Mouse (Mus musculus) limb, embryonic 15.5 days (tissue): ENCODE results near the gene Unc45b. TPM values are rescaled to one million over a fixed set of nuclear protein-coding genes. Genes with fewer than 3 reads are reported as not detected.
"Not testable (repeated sequence)": the region's sequence is repeated elsewhere in the genome, so short reads cannot be mapped to it uniquely, and the experiment has no call there.

Experiments used
- ATAC-seq: fragments of 200-750 bp; cut with Nextera tagmentation; 2 replicates; pipeline ENCODE4 v1.8.0; 2017; ENCODE audit warnings: low read depth, moderate TSS enrichment; ENCODE audit not compliant: insufficient number of reproducible peaks, low FRiP score, low TSS enrichment
- H3K27ac ChIP-seq: fragments of 300-500 bp; sonication (generic); 2 replicates; pipeline ENCODE4 v1.5.1; 2015; ENCODE audit warnings: moderate library complexity, mild to moderate bottlenecking, inconsistent platforms
- H3K27me3 ChIP-seq: fragments of 300-500 bp; sonication (generic); 2 replicates; pipeline ENCODE4 v1.6.1; 2015; ENCODE audit warnings: inconsistent platforms
- H3K36me3 ChIP-seq: fragments of 300-500 bp; sonication (generic); 2 replicates; pipeline ENCODE4 v1.6.1; 2015; ENCODE audit warnings: inconsistent platforms
- H3K4me1 ChIP-seq: fragments of 300-500 bp; sonication (generic); 2 replicates; pipeline ENCODE4 v1.6.1; 2015; ENCODE audit warnings: inconsistent platforms
- H3K4me2 ChIP-seq: fragments of 300-500 bp; sonication (generic); 2 replicates; pipeline ENCODE4 v1.6.1; 2015; ENCODE audit warnings: mild to moderate bottlenecking, inconsistent platforms
- H3K4me3 ChIP-seq: fragments of 300-500 bp; sonication (generic); 2 replicates; pipeline ENCODE4 v1.5.1; 2015; ENCODE audit warnings: mild to moderate bottlenecking, inconsistent platforms
- H3K9ac ChIP-seq: fragments of 300-500 bp; sonication (generic); 2 replicates; pipeline ENCODE4 v1.6.1; 2015; ENCODE audit warnings: inconsistent platforms
- H3K9me3 ChIP-seq: fragments of 300-500 bp; sonication (generic); 2 replicates; pipeline ENCODE4 v1.6.1; 2016; ENCODE audit warnings: inconsistent platforms
- WGBS: fragments of 180-500 bp; shearing (Covaris S2); methylation state at CpG from one replicate; pipeline ENCODE4 v1.1.7; 2015; 5-methylcytosine and 5-hydroxymethylcytosine counted together
- polyA plus RNA-seq: library from polyadenylated mRNA; unstranded; fragments of >200 nt; fragmentation: Nextera tagmentation; extraction: Ambion mirVana; gene quantifications from 2 replicates; pipeline ENCODE4 v1.2.1, GENCODE M21; 2015

Gene Unc45b
- polyA plus RNA-seq, 1 experiment from 2014 or later, result 15.6 TPM

- no peaks in the 10 kb centered on the region for H3K36me3 ChIP-seq
- H3K4me1 ChIP-seq, result peaks cover 27% of the 10 kb centered on the region
- H3K4me2 ChIP-seq, result no peak overlapping the region
- no peak overlapping the region for H3K9ac ChIP-seq
- H3K4me3 ChIP-seq, result no peak overlapping the region
- no peak for ATAC-seq
- H3K27ac ChIP-seq, result no peak overlapping the region
- 33% methylated on average over 20 of the region's 20 CpGs for WGBS
- H3K27me3 ChIP-seq, result peaks cover 63% of the 10 kb centered on the region
- H3K9me3 ChIP-seq, result no peaks in the 10 kb centered on the region
These were observed 18.7 kb downstream of the Unc45b start for GRCm38 (mm10) chr11:82928897-82929632.

- Histone ChIP-seq H3K9me3 (no peaks in the 10 kb centered on the region), H3K27ac (no peak overlapping the region), H3K4me3 (no peak overlapping the region), H3K36me3 (no peaks in the 10 kb centered on the region), H3K4me2 (no peak overlapping the region), H3K27me3 (peaks cover 69% of the 10 kb centered on the region), H3K4me1 (peaks cover 27% of the 10 kb centered on the region), H3K9ac (no peak overlapping the region)
- WGBS, result 39% methylated on average over 3 of the region's 3 CpGs
- ATAC-seq, result no peak
These were observed 19.2 kb downstream of the Unc45b start for GRCm38 (mm10) chr11:82929633-82929950.

GRCm38 (mm10) chr11:82930391-82930955 lies 20.1 kb downstream of the Unc45b start:
- not testable (repeated sequence) for H3K27ac ChIP-seq, H3K9ac ChIP-seq, H3K9me3 ChIP-seq, ATAC-seq, H3K36me3 ChIP-seq
- H3K4me1 ChIP-seq, result peaks cover 27% of the 10 kb centered on the region
- peaks cover 67% of the 10 kb centered on the region for H3K27me3 ChIP-seq
- WGBS, result 1% methylated on average over 81 of the region's 85 CpGs
- peak overlapping the region; percentile 43 for H3K4me3 ChIP-seq
- H3K4me2 ChIP-seq, result peak overlapping the region; percentile 91

GRCm38 (mm10) chr11:82931161-82931560 lies 20.8 kb downstream of the Unc45b start:
- H3K9me3 ChIP-seq, H3K36me3 ChIP-seq, H3K27ac ChIP-seq, ATAC-seq: not testable (repeated sequence)
- peaks cover 27% of the 10 kb centered on the region for H3K4me1 ChIP-seq
- peak overlapping the region; percentile 91 for H3K4me2 ChIP-seq
- peaks cover 67% of the 10 kb centered on the region for H3K27me3 ChIP-seq
- under 1% methylated on average over 62 of the region's 63 CpGs for WGBS
- peak overlapping the region; percentile 14; the same call in 1 of the 2 replicates for H3K9ac ChIP-seq
- H3K4me3 ChIP-seq, result peak overlapping the region; percentile 43

- H3K36me3 ChIP-seq, ATAC-seq, H3K9me3 ChIP-seq, H3K27ac ChIP-seq: not testable (repeated sequence)
- Histone ChIP-seq H3K4me1 (peaks cover 27% of the 10 kb centered on the region), H3K9ac (peak overlapping the region; percentile 14; the same call in 1 of the 2 replicates), H3K4me3 (peak overlapping the region; percentile 43), H3K4me2 (peak overlapping the region; percentile 91), H3K27me3 (peaks cover 67% of the 10 kb centered on the region)
- WGBS, result under 1% methylated on average over 117 of the region's 119 CpGs
These were observed 21.5 kb downstream of the Unc45b start for GRCm38 (mm10) chr11:82931671-82932450.

- Histone ChIP-seq H3K9ac (no peak overlapping the region), H3K4me3 (peak overlapping the region; percentile 43), H3K27me3 (peaks cover 70% of the 10 kb centered on the region), H3K4me2 (peak overlapping the region; percentile 91), H3K4me1 (peaks cover 27% of the 10 kb centered on the region), H3K36me3 (no peaks in the 10 kb centered on the region), H3K27ac (no peak overlapping the region), H3K9me3 (no peaks in the 10 kb centered on the region)
- WGBS, result 2% methylated on average over 29 of the region's 29 CpGs
- ATAC-seq, result no peak
These were observed 22.8 kb downstream of the Unc45b start for GRCm38 (mm10) chr11:82933186-82933585.

GRCm38 (mm10) chr11:82943336-82943735 lies 33.0 kb downstream of the Unc45b start:
- 36% methylated on average over 6 of the region's 6 CpGs for WGBS
- no peak for ATAC-seq
- H3K27me3 ChIP-seq, result peaks cover 45% of the 10 kb centered on the region

GRCm38 (mm10) chr11:82945636-82946035 lies 35.3 kb downstream of the Unc45b start:
- WGBS, result 63% methylated on average over 2 of the region's 2 CpGs

More at GRCm38 (mm10) chr11:82943336-82943735, 33.0 kb downstream of the Unc45b start:
- Histone ChIP-seq H3K4me3 (no peak overlapping the region), H3K4me2 (no peak overlapping the region), H3K9me3 (no peaks in the 10 kb centered on the region), H3K9ac (no peak overlapping the region), H3K36me3 (no peaks in the 10 kb centered on the region), H3K4me1 (no peaks in the 10 kb centered on the region), H3K27ac (no peak overlapping the region)

GRCm38 (mm10) chr11:82947457-82947856 lies 37.1 kb downstream of the Unc45b start:
- ATAC-seq, result no peak
- peaks cover 35% of the 10 kb centered on the region for H3K27me3 ChIP-seq
- H3K4me2 ChIP-seq, result no peak overlapping the region
- H3K36me3 ChIP-seq, result no peaks in the 10 kb centered on the region
- no peak overlapping the region for H3K9ac ChIP-seq
- 39% methylated on average over 4 of the region's 4 CpGs for WGBS
- no peaks in the 10 kb centered on the region for H3K9me3 ChIP-seq
- H3K4me1 ChIP-seq, result peaks cover 12% of the 10 kb centered on the region; the same call in 1 of the 2 replicates
- no peak overlapping the region for H3K4me3 ChIP-seq
- H3K27ac ChIP-seq, result no peak overlapping the region

More at GRCm38 (mm10) chr11:82945636-82946035, 35.3 kb downstream of the Unc45b start:
- Histone ChIP-seq H3K27me3 (peaks cover 34% of the 10 kb centered on the region), H3K27ac (no peak overlapping the region), H3K9me3 (no peaks in the 10 kb centered on the region), H3K36me3 (no peaks in the 10 kb centered on the region), H3K4me2 (no peak overlapping the region), H3K4me3 (no peak overlapping the region), H3K9ac (no peak overlapping the region), H3K4me1 (no peaks in the 10 kb centered on the region)
- ATAC-seq, result no peak

- no peak overlapping the region for H3K9ac ChIP-seq
- H3K9me3 ChIP-seq, result no peaks in the 10 kb centered on the region
- H3K36me3 ChIP-seq, result no peaks in the 10 kb centered on the region
- no peak overlapping the region for H3K4me2 ChIP-seq
- H3K4me1 ChIP-seq, result peaks cover 12% of the 10 kb centered on the region; the same call in 1 of the 2 replicates
- WGBS, result 83% methylated on average over 9 of the region's 9 CpGs
- ATAC-seq, result no peak
- H3K27ac ChIP-seq, result no peak overlapping the region
- no peak overlapping the region for H3K4me3 ChIP-seq
- H3K27me3 ChIP-seq, result peaks cover 43% of the 10 kb centered on the region
These were observed 38.7 kb downstream of the Unc45b start for GRCm38 (mm10) chr11:82949036-82949435.

- peak within 1 kb of the TSS; percentile 14 for H3K4me2 ChIP-seq
- no peak for ATAC-seq
- H3K27me3 ChIP-seq, result peaks cover 48% of the 10 kb centered on the region
- H3K9me3 ChIP-seq, result no peaks in the 10 kb centered on the region
- no peak within 1 kb of the TSS for H3K9ac ChIP-seq
- H3K36me3 ChIP-seq, result no peaks in the 10 kb centered on the region
- peaks cover 12% of the 10 kb centered on the region; the same call in 1 of the 2 replicates for H3K4me1 ChIP-seq
- H3K4me3 ChIP-seq, result peak within 1 kb of the TSS; percentile 9; the same call in 1 of the 2 replicates
- H3K27ac ChIP-seq, result no peak within 1 kb of the TSS
- WGBS, result 9% methylated on average over 10 of the region's 10 CpGs
These were observed 40.6 kb downstream of the Unc45b start, which contains the start of gene Slfn5 for GRCm38 (mm10) chr11:82950736-82951481. Gene Slfn5, plus strand, starts transcription at chr11:82951349.
